Mouse (Mus musculus): Measurements from ENCODE around the gene Pld2. TPM values are rescaled to one million over a fixed set of nuclear protein-coding genes. Genes with fewer than 3 reads are reported as not detected.
A peak's percentile ranks its signal among the peaks of the same experiment; 100 is the strongest.
"Not testable (repeated sequence)": the region's sequence is repeated elsewhere in the genome, so short reads cannot be mapped to it uniquely, and the experiment has no call there.

Pld2 gene
- polyA plus RNA-seq, 1 experiment from 2014 or later, result 13.8 TPM

DNA sequence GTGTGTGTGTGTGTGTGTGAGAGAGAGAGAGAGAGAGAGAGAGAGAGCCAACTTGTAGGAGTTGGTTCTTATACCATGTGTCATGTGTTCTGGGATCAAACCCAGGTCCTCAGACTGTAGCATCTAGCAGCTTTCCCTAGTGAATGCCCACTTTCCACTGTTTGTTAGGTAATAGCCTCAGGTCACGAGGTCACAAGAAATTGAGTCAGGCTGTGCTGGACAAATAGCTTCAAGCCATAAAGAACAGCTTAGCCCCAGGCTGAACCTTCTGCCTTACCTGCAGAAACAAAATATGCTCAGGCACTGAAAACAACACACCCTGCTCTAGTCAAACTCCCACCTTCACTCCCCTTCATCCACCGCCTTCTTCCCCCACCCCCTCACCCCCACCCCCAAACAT lies 28.6 kb upstream of the Pld2 start:
- in situ Hi-C loops (cut with MboI; ENCODE audit: low pct_unique_long_range_greater_than_20kb), result no loop called here
- H3K27me3 ChIP-seq, result peaks cover 14% of the 10 kb centered on the region
- ChIA-PET POLR2A (no interaction called here), CTCF (interaction anchor here (1.6 to 3.3 kb wide), 2 partner anchors 59 to 97 kb away, joined by 5 to 13 read pairs; no protein-coding TSS in a partner anchor)
- DNase-seq (ENCODE audit: low read depth, low spot score) (no peak), ATAC-seq (no peak)
- TF ChIP-seq CTCF (IDR thresholded peaks at IDR 0.05), result no peak

DNA sequence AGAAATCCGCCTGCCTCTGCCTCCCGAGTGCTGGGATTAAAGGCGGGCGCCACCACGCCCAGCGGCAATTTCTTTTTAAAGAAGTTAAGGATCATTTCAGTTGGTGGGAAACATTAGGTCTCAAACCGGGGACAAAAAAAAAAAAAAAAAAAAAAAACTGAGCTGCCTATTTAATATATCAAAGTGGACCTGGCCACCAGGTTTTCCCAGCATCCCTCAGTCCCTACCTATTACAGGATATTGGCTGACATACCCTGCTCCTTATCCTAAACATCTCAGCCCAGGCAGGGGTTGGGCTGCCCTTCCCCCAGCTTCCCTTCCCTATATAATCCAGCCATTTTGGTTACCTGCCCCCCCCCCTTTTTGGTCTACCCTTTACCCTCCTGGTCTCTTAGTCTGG lies 28.0 kb upstream of the Pld2 start:
- POLR2A ChIA-PET, result no interaction called here
- H3K27me3 ChIP-seq, result peaks cover 14% of the 10 kb centered on the region
- TF ChIP-seq CTCF (IDR thresholded peaks at IDR 0.05), result no peak
- in situ Hi-C loops (cut with MboI; ENCODE audit: low pct_unique_long_range_greater_than_20kb), result no loop called here
- ATAC-seq (no peak), DNase-seq (ENCODE audit: low read depth, low spot score) (no peak)
- CTCF ChIA-PET, result interaction anchor here (1.6 to 3.3 kb wide), 2 partner anchors 59 to 98 kb away, joined by 5 to 13 read pairs; no protein-coding TSS in a partner anchor

DNA sequence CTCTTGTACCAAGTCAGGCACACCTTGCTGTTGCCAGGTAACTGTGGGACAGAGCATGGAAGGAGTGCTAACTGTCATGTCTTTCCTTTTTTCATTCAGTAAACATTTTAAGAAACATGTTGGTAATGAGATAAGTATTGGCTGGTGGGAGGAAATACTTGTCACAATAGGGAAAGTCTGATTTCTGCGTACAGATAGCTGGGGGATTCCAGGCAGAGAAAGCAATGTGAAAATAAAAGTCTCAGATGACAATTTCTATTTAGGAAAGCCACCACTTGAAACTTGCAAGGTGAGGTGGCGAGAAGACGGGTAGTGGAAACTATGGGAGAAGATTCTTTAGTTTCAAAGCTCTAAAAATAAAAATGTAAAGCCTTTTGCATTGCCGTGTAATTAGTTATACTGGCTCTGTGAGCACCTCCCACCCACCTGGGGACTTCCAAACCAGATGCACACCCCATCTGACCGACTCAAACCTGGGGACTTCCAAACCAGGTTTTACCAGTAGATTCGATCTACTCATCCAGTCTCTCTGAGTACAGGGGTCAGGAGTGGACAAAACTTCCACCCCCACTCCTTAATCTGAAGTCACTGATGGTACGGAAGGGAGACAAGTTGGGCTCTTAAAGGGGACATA lies 27.0 kb upstream of the Pld2 start:
- no peak for DNase-seq (ENCODE audit: low read depth, low spot score)
- ChIA-PET CTCF (interaction anchor here (1.0 to 1.5 kb wide), 4 partner anchors 12 to 105 kb away, joined by 3 to 5 read pairs (median 4); no protein-coding TSS in a partner anchor), POLR2A (no interaction called here)
- in situ Hi-C loops (cut with MboI; ENCODE audit: low pct_unique_long_range_greater_than_20kb), result no loop called here
- peaks cover 8% of the 10 kb centered on the region for H3K27me3 ChIP-seq
- ATAC-seq, result no peak
- no peak for TF ChIP-seq CTCF (IDR thresholded peaks at IDR 0.05)

DNA sequence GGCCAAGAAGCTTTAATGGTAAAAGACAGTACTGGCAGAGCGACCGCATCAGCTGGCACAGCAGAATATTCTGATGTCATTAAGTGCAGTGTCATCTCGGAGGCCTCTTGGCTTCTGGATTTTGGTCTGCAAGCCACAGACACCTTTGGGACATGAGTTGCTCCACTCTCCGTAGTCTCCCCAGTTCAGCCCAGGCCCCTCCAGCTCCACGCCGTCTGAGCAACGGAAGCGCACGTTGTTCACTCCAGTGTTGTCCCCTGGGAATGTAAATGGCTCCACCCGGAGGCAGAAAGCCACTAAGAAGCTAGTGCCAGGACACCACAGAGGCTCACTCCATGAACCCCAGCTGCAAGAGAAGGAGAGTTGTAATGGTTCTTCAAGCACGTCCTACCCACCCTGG lies 26.3 kb upstream of the Pld2 start:
- no peak for TF ChIP-seq CTCF (IDR thresholded peaks at IDR 0.05)
- ATAC-seq (no peak), DNase-seq (ENCODE audit: low read depth, low spot score) (no peak)
- peaks cover 8% of the 10 kb centered on the region for H3K27me3 ChIP-seq
- CTCF ChIA-PET, result interaction anchor here (1.0 to 1.5 kb wide), 5 partner anchors 13 to 104 kb away, joined by 3 to 5 read pairs (median 3); no protein-coding TSS in a partner anchor
- POLR2A ChIA-PET, result no interaction called here
- in situ Hi-C loops (cut with MboI; ENCODE audit: low pct_unique_long_range_greater_than_20kb), result no loop called here

DNA sequence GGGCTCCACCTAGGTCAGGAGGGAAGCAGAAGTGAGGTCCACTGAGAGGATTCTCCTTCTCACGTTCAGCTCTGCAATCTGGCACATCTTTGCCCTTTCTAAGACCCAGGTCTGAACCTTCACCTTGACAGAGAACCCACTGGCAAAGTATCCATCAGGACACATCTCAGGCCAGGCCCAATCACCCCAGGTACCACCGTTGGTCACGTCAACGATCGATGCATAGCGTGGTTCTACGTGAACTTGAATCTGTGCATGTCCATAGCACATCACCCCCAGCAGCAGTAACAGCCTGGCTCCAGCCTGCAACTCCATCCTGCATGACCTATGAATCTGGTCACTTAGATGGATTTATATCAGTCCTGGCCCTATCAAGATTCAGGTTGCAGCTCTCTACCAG lies 25.6 kb upstream of the Pld2 start, which contains the start of gene Vmo1:
Gene Vmo1, minus strand, starts transcription at position 329 of the 400 bp plus-strand sequence.
- ChIA-PET CTCF (interaction anchor here (1.0 to 1.5 kb wide), 5 partner anchors 13 to 103 kb away, joined by 3 to 5 read pairs (median 3); no protein-coding TSS in a partner anchor), POLR2A (no interaction called here)
- in situ Hi-C loops (cut with MboI; ENCODE audit: low pct_unique_long_range_greater_than_20kb), result no loop called here
- no peak for DNase-seq (ENCODE audit: low read depth, low spot score)
- H3K27me3 ChIP-seq, result peaks cover 8% of the 10 kb centered on the region
- no peak for TF ChIP-seq CTCF (IDR thresholded peaks at IDR 0.05)
- no peak for ATAC-seq

DNA sequence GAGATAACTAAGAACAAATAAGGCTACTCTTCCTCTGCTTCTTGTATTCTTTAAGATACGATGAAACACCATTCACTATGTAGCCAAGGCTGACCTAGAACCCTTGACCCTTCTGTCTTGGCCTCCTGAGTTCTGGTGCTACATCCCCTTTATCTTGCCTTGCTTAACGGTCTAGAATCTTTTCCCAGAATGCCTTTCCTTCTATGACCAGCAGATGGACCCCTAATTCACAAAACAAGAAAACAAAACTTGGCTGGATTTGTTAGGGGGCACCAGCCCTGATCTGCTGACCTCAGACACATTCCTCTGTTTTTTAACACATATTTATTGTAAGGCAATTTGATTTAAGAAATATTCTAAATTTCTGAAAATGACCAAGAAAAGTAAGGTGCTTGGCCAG lies 23.5 kb upstream of the Pld2 start:
- ChIA-PET POLR2A (no interaction called here), CTCF (interaction anchor here (1.2 to 2.5 kb wide), 4 partner anchors 16 to 105 kb away, joined by 4 to 9 read pairs (median 4); no protein-coding TSS in a partner anchor)
- DNase-seq (ENCODE audit: low read depth, low spot score) (no peak), ATAC-seq (no peak)
- TF ChIP-seq CTCF (IDR thresholded peaks at IDR 0.05), result peak; percentile 86
- H3K27me3 ChIP-seq, result peaks cover 8% of the 10 kb centered on the region
- in situ Hi-C loops (cut with MboI; ENCODE audit: low pct_unique_long_range_greater_than_20kb), result loop anchor here (5.0 kb wide), 2 partner anchors 91 to 236 kb away; no protein-coding TSS in a partner anchor

DNA sequence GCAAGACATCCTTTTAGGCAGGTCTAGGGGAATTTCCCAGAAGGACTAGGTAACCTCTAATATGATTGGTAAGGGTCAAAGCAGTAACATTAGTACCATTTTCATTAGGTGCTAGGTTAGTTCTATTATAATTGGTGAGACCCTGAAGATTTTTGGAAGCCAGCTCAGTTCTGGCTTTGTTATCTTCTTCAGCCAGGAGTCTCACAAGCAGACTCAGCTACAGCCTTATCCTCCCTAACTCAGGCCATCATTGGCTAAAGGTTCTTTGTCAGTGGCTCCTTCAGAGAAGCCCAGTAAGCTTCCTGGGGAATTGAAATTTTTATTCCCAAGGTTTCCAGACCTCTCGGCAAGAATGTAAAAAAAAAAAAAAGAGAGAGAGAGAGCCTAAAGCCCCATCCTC lies 21.4 kb upstream of the Pld2 start:
- TF ChIP-seq CTCF (IDR thresholded peaks at IDR 0.05), result no peak
- POLR2A ChIA-PET, result interaction anchor here (0.6 to 0.7 kb wide), 2 partner anchors 11 to 85 kb away, joined by 3 to 4 read pairs; no protein-coding TSS in a partner anchor
- ATAC-seq (no peak), DNase-seq (ENCODE audit: low read depth, low spot score) (no peak)
- CTCF ChIA-PET, result interaction anchor here (0.6 to 1.9 kb wide), 5 partner anchors 66 to 134 kb away, joined by 3 to 6 read pairs (median 3); partner anchors contain the start of gene Med11
- H3K27me3 ChIP-seq, result peaks cover 2% of the 10 kb centered on the region
- in situ Hi-C loops (cut with MboI; ENCODE audit: low pct_unique_long_range_greater_than_20kb), result loop anchor here (5.0 kb wide), 2 partner anchors 89 to 234 kb away; no protein-coding TSS in a partner anchor

DNA sequence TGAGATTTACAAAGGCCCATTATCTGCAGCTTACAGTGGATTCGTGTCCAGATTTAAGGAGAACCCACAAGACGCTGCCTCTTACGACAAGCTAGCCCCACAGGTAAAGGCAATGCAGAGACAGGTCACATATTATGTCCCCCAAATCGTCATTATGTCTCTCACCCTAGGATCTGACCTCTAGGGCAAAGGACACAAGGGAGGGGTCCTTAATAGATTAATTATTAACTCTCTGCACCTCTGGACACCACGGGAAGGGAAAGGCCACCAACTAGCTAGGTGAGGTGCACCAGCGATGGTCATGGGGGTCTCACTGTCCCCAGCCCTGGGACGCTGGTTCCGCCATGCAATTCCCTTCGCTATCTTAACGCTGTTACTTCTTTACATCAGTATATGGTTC lies 20.9 kb upstream of the Pld2 start, which contains the start of gene Gltpd2:
Gene Gltpd2, plus strand, starts transcription at position 274 of the 400 bp plus-strand sequence.
- CTCF ChIA-PET, result interaction anchor here (1.0 to 1.9 kb wide), 3 partner anchors 67 to 108 kb away, joined by 3 to 6 read pairs (median 5); partner anchors contain the start of gene Med11

DNA sequence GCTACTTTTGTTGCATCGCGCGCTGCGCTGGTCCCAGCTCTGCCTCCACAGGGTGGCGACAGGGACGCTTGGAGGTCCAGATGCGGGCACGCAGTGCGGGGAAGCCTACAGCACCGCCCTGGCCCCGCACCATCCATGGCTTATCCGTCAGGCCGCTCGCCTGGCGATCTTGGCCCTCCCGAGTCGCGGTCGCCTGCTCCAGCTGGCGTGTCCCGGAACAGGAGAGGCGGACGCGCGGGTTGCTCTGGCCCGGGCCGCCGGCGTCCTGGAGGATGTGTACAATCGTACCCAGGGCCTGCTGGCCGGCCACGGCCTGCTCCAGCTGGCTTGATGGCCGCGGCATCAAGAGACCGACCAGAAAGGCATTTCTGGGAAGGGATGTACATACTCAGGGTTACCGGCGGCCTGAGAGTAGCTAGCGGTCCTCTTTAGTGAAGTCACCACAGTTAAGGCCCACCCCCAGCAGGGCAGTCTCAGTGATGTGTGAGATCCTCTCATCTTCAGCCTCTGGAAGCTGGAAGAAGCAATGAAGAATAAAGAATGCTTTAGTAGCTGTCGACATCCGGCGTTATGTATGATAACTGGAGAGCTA lies 19.6 kb upstream of the Pld2 start:
- in situ Hi-C loops (cut with MboI; ENCODE audit: low pct_unique_long_range_greater_than_20kb), result no loop called here
- ATAC-seq (no peak), DNase-seq (ENCODE audit: low read depth, low spot score) (no peak)
- ChIA-PET CTCF (interaction anchor here (1.3 kb wide), 1 partner anchor 68 kb away, joined by 4 read pairs; no protein-coding TSS in a partner anchor), POLR2A (interaction anchor here (1.0 kb wide), 1 partner anchor 90 kb away, joined by 3 read pairs; no protein-coding TSS in a partner anchor)
- H3K27me3 ChIP-seq, result no peaks in the 10 kb centered on the region
- TF ChIP-seq CTCF (IDR thresholded peaks at IDR 0.05), result no peak

More for the DNA sequence above, 20.9 kb upstream of the Pld2 start, which contains the start of gene Gltpd2:
- ATAC-seq (no peak), DNase-seq (ENCODE audit: low read depth, low spot score) (no peak)
- in situ Hi-C loops (cut with MboI; ENCODE audit: low pct_unique_long_range_greater_than_20kb), result loop anchor here (5.0 kb wide), 2 partner anchors 88 to 233 kb away; no protein-coding TSS in a partner anchor
- no peaks in the 10 kb centered on the region for H3K27me3 ChIP-seq
- POLR2A ChIA-PET, result interaction anchor here (0.6 to 0.7 kb wide), 2 partner anchors 12 to 85 kb away, joined by 3 to 4 read pairs; no protein-coding TSS in a partner anchor
- TF ChIP-seq CTCF (IDR thresholded peaks at IDR 0.05), result no peak

DNA sequence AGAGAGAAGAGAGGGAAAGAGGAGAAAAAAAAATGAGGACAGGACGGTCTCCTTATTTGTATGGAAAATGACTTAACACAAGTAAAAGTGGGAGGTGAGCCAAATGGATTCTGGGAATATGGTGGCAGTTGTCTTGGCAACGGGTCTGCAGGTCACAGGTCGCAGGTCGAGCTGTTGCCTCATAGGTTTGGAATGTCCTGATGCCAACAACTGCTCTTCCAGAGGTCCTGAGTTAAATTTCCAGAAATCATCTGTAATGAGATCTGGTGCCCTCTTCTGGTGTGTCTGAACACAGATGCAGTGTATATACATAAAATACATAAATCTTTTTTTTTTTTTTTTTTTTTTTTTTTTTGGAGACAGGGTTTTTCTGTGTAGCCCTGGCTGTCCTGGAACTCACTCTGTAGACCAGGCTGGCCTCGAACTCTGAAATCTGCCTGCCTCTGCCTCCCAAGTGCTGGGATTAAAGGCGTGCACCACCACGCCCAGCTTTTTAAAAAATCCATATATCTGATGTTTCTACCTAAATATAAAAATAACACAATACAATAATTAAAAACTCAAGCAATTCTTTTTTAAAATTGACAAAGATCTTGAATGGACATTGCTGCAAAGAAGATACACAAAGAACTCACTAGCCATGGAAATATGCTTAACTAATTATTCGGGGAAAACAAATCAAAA lies 16.4 kb upstream of the Pld2 start:
- in situ Hi-C loops (cut with MboI; ENCODE audit: low pct_unique_long_range_greater_than_20kb); H3K27me3 ChIP-seq; ATAC-seq; POLR2A ChIA-PET; DNase-seq (ENCODE audit: low read depth, low spot score): not testable (repeated sequence)
- CTCF ChIA-PET, result interaction anchor here (0.6 kb wide), 1 partner anchor 223 kb away, joined by 3 read pairs; no protein-coding TSS in a partner anchor

Measured in Patski (cell line).